Comparison of ENCODE assay signal across 28 mouse cellular contexts in the genomic region with DNA sequence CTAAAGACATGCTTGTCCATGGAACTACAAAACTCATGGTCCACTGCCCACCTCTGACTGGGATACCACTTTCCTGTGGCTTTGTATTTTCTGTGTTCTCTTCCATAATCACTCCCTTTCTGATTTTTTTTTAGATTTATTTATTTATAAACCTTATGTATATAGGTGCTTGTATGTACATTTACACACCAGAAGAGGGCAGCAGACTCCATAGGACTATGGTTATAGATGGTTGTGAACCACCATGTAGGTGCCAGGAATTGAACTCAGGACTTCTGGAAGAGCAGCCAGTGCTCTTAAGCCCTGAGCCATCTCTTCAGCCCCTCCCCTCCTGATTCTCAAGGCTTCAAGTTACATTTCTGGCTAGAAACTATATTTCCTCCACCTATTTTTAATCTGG. TPM values are rescaled to one million over a fixed set of nuclear protein-coding genes. Genes with fewer than 3 reads are reported as not detected.
A peak's percentile ranks its signal among the peaks of the same experiment; 100 is the strongest.
DNase-seq lines count a peak whose midpoint lies in the region; ATAC-seq and TF ChIP-seq lines count a peak whose summit lies in the region.
"Had no signal": no experiment of that assay in that cellular context is flagged by ENCODE, and none has a peak within 500 bp of the region (broad histone marks: within the 10 kb centered on the region; RNA-seq: fewer than 3 reads in every experiment).

No protein-coding gene starts in this region.

- H3K9me3 ChIP-seq in kidney, postnatal 0 days (replicated peaks; ENCODE audit: low read length), result no peaks in the 10 kb centered on the region
- H3K9me3 ChIP-seq: embryonic facial prominence, embryonic 13.5 days; forebrain, embryonic 13.5 days; heart, embryonic 13.5 days; hindbrain, embryonic 12.5 days; midbrain, embryonic 12.5 days; neural tube, embryonic 12.5 days had no signal

- TF ChIP-seq CTCF in kidney, postnatal 0 days (IDR thresholded peaks at IDR 0.05; ENCODE audit: low read depth), result peak; percentile 39; the same call in 1 of the 2 replicates
- no peak for TF ChIP-seq CTCF in thymus, adult 2 months (IDR thresholded peaks at IDR 0.05; ENCODE audit: borderline replicate concordance, control insufficient read depth, extremely low read depth, insufficient read depth, low read length, poor library complexity)

- no peak overlapping the region for H3K27ac ChIP-seq in kidney, postnatal 0 days
- no peak overlapping the region for H3K27ac ChIP-seq in thymus, adult 2 months (ENCODE audit: control insufficient read depth, insufficient read depth, low read length)
- H3K27ac ChIP-seq: embryonic facial prominence, embryonic 13.5 days; forebrain, embryonic 13.5 days; heart, embryonic 13.5 days; hindbrain, embryonic 12.5 days; midbrain, embryonic 12.5 days; neural tube, embryonic 12.5 days had no signal

- no peak for DNase-seq in kidney, postnatal 0 days (ENCODE audit: low spot score)
- DNase-seq in kidney, adult 18-20 months, result no peak
- DNase-seq in 3T3-L1 (ENCODE audit: low read depth, low spot score), result peak; percentile 20
- DNase-seq in 416B (ENCODE audit: low read depth), result peak; percentile 23
- DNase-seq in induced T-regulatory cell, adult 2 months (ENCODE audit: low read depth), result peak; percentile 23
- DNase-seq in thymus, adult 2 months, result no peak
- DNase-seq in left cerebral cortex, adult 9 months (ENCODE audit: low spot score in 2 of 2), result no peak
- DNase-seq: adrenal gland, postnatal 25 days; cerebellum, adult 8-10 months; cerebellum, postnatal 36 days; embryo, embryonic 11 days; gastrocnemius, postnatal 10 days; heart, postnatal 14 days; kidney, adult 8-10 months; kidney, postnatal 14 days; layer of hippocampus, postnatal 36 days; liver; lung, postnatal 14 days; retina, postnatal 1 day; right cerebral cortex, postnatal 25 days had no signal

- no peak overlapping the region for H3K9ac ChIP-seq in kidney, postnatal 0 days (ENCODE audit: low read depth, low read length)
- H3K9ac ChIP-seq: embryonic facial prominence, embryonic 13.5 days; forebrain, embryonic 13.5 days; heart, embryonic 13.5 days; hindbrain, embryonic 12.5 days; midbrain, embryonic 12.5 days; neural tube, embryonic 12.5 days had no signal

- H3K36me3 ChIP-seq in kidney, postnatal 0 days (ENCODE audit: insufficient read depth, low read length), result peaks cover 5% of the 10 kb centered on the region; the same call in 1 of the 2 replicates
- H3K36me3 ChIP-seq in thymus, adult 2 months (ENCODE audit: control insufficient read depth, insufficient read depth, low read length), result peaks cover 42% of the 10 kb centered on the region

- no peaks in the 10 kb centered on the region for H3K4me1 ChIP-seq in kidney, postnatal 0 days (replicated peaks; ENCODE audit: insufficient read depth, low read length)
- no peaks in the 10 kb centered on the region for H3K4me1 ChIP-seq in thymus, adult 2 months (replicated peaks; ENCODE audit: control insufficient read depth, insufficient read depth, low read length)
- H3K4me1 ChIP-seq: embryonic facial prominence, embryonic 13.5 days; heart, embryonic 13.5 days; hindbrain, embryonic 12.5 days; midbrain, embryonic 12.5 days; neural tube, embryonic 12.5 days had no signal

- no peak for ATAC-seq in kidney, postnatal 0 days (replicated peaks; ENCODE audit: low FRiP score, low read depth)
- ATAC-seq: forebrain, embryonic 13.5 days had no signal

- no peak for TF ChIP-seq POLR2A in thymus, adult 2 months (IDR thresholded peaks at IDR 0.05; ENCODE audit: control insufficient read depth, extremely low read depth, insufficient read depth, low read length, poor library complexity)

- H3K4me3 ChIP-seq in kidney, postnatal 0 days (replicated peaks; ENCODE audit: low read depth, low read length), result no peak overlapping the region
- H3K4me3 ChIP-seq in thymus, adult 2 months (ENCODE audit: control insufficient read depth, insufficient read depth, low read length), result no peak overlapping the region
- H3K4me3 ChIP-seq: embryonic facial prominence, embryonic 13.5 days; erythroblast, embryonic 14.5 days; forebrain, embryonic 13.5 days; heart, embryonic 13.5 days; hindbrain, embryonic 12.5 days; midbrain, embryonic 12.5 days; neural tube, embryonic 12.5 days had no signal

- H3K4me2 ChIP-seq in kidney, postnatal 0 days (ENCODE audit: low read length), result no peak overlapping the region
- H3K4me2 ChIP-seq: embryonic facial prominence, embryonic 13.5 days; forebrain, embryonic 13.5 days; heart, embryonic 13.5 days; hindbrain, embryonic 12.5 days; midbrain, embryonic 12.5 days; neural tube, embryonic 12.5 days had no signal

- H3K27me3 ChIP-seq in kidney, postnatal 0 days (ENCODE audit: insufficient read depth, low read length), result no peaks in the 10 kb centered on the region
- no peaks in the 10 kb centered on the region for H3K27me3 ChIP-seq in thymus, adult 2 months (ENCODE audit: control insufficient read depth, insufficient read depth, low read length)
- H3K27me3 ChIP-seq: embryonic facial prominence, embryonic 13.5 days; forebrain, embryonic 13.5 days; heart, embryonic 13.5 days; hindbrain, embryonic 12.5 days; midbrain, embryonic 12.5 days; neural tube, embryonic 12.5 days had no signal

RNA-seq across cellular contexts. Expression of gene Insl6, which starts 16.3 kb away (rescaled TPM):
- polyA plus RNA-seq in kidney, postnatal 0 days (2015; fragmentation: Nextera tagmentation; extraction: Ambion mirVana), result 8.9 and 11.2 TPM in 2 replicates
- 9.6 and 9.8 TPM in 2 replicates for polyA plus RNA-seq in thymus, adult 2 months (2012; rRNA removed)
- polyA plus RNA-seq: erythroblast, embryonic 14.5 days had no signal

RNA-seq across cellular contexts. Expression of gene Rln1, which starts 25.6 kb away (rescaled TPM):
- 0.33 TPM in 2 replicates for polyA plus RNA-seq in kidney, postnatal 0 days (2015; fragmentation: Nextera tagmentation; extraction: Ambion mirVana)
- 0.20 and 0.38 TPM in 2 replicates for polyA plus RNA-seq in thymus, adult 2 months (2012; rRNA removed)
- polyA plus RNA-seq: embryonic facial prominence, embryonic 13.5 days; erythroblast, embryonic 14.5 days; liver, embryonic 16.5 days had no signal

RNA-seq across cellular contexts. Expression of gene Jak2, which starts 57.2 kb away (rescaled TPM):
- polyA plus RNA-seq in kidney, postnatal 0 days (2015; fragmentation: Nextera tagmentation; extraction: Ambion mirVana), result 8.8 and 9.8 TPM in 2 replicates
- polyA plus RNA-seq in thymus, adult 2 months (2012; rRNA removed), result 14.8 and 16.1 TPM in 2 replicates

RNA-seq across cellular contexts. Expression of gene Plgrkt, which starts 58.4 kb away (rescaled TPM):
- polyA plus RNA-seq in kidney, postnatal 0 days (2015; fragmentation: Nextera tagmentation; extraction: Ambion mirVana), result 76.3 and 84.4 TPM in 2 replicates
- 116 and 144 TPM in 2 replicates for polyA plus RNA-seq in thymus, adult 2 months (2012; rRNA removed)

RNA-seq across cellular contexts. Expression of gene Cd274, which starts 58.4 kb away (rescaled TPM):
- polyA plus RNA-seq in kidney, postnatal 0 days (2015; fragmentation: Nextera tagmentation; extraction: Ambion mirVana), result 0.18 and 0.33 TPM in 2 replicates
- 21.1 and 22.9 TPM in 2 replicates for polyA plus RNA-seq in thymus, adult 2 months (2012; rRNA removed)
- polyA plus RNA-seq: erythroblast, embryonic 14.5 days had no signal

Comparison
In these comparisons a context has a peak if more than half of its experiments do, and no peak if none do; other contexts are left out.
1. DNase-seq: peak in 3T3-L1 (single experiment), 416B (single experiment) and induced T-regulatory cell, adult 2 months (single experiment); none in kidney, postnatal 0 days (single experiment), kidney, adult 18-20 months (single experiment), thymus, adult 2 months (single experiment) and left cerebral cortex, adult 9 months (0 of 2).